Mouse (Mus musculus) spleen, adult 2 months (tissue): ENCODE results near the gene Them4.

Source experiments
- CTCF ChIP-seq: fragments of 200-500 bp; IDR thresholded peaks from 2 replicates; pipeline ENCODE4 v1.5.1; 2011; ENCODE audit warnings: mild to moderate bottlenecking, inconsistent platforms; ENCODE audit not compliant: insufficient read depth, insufficient read length, insufficient replicate concordance; ENCODE audit errors: extremely low read depth
- POLR2A ChIP-seq: fragments of 200-500 bp; IDR thresholded peaks from 2 replicates; pipeline ENCODE4 v1.6.1; 2011; ENCODE audit warnings: low read depth, low read length, inconsistent platforms

DNA sequence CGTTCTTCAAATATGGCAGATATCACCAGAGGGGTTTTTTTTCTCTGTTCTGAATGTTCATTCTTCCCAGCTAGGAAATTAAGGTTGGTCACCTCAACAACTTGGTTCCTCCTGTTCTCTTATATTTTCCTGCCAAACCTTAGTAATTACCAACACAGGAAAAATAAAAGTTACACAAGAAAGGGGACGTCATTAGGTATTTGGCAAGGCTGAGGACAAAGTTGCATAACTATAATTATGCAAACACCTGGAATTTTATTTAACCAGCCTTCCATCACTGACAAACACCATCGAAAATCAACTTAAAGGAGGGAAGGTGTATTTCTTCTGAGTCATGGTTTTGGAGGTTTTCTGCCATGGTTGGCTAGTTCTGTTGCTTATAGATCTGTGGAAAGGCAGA, 28.6 kb downstream of the Them4 start:
- TF ChIP-seq POLR2A (no peak), CTCF (no peak)
